Mouse (Mus musculus) forebrain, embryonic 15.5 days (tissue): ENCODE results near the gene Ssu2. TPM values are rescaled to one million over a fixed set of nuclear protein-coding genes. Genes with fewer than 3 reads are reported as not detected.

ENCODE experiments used
- polyA plus RNA-seq: library from polyadenylated mRNA; unstranded; fragments of >200 nt; fragmentation: Nextera tagmentation; extraction: Ambion mirVana; gene quantifications from 2 replicates; pipeline ENCODE4 v1.2.1, GENCODE M21; 2015

Gene Ssu2
- polyA plus RNA-seq, 1 experiment from 2014 or later: 0.13 TPM

Other genes starting within 250 kb of the Ssu2 start
- 14.2 and 15.3 TPM in 2 replicates for gene Lmcd1, start 114.3 kb downstream of the Ssu2 start, polyA plus RNA-seq
- not detected in 2 replicates for gene Cav3, start 71.5 kb upstream of the Ssu2 start, polyA plus RNA-seq
- gene Oxtr, start 101.9 kb upstream of the Ssu2 start, polyA plus RNA-seq: 0.55 and 0.62 TPM in 2 replicates